Comparison of ENCODE assay signal across 10 mouse cellular contexts in the genomic region with DNA sequence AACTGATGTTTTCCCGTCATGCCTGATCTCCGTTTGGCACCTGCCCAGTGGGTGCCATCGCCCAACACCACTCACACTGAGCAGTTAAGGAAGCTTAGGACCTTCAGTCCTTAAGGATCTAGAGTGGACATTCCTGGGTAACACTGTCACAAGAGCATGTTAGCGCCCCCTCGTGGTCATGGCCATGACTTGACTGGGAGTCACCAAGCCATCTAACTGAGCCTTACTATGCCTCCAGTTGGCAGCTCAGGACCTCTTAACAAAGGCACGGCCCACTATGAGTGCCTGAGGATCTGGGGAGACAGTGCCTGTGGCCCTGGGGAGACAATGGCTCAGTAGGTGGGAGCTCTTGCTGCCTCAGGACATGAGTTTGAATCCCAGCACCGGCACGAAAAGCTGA.
DNase-seq lines count a peak whose midpoint lies in the region; ATAC-seq and TF ChIP-seq lines count a peak whose summit lies in the region.
"Had no signal": no experiment of that assay in that cellular context is flagged by ENCODE, and none has a peak within 500 bp of the region (broad histone marks: within the 10 kb centered on the region; RNA-seq: fewer than 3 reads in every experiment).

No protein-coding gene starts in this region.

- no peak for TF ChIP-seq EP300 in stomach, postnatal 0 days (optimal IDR thresholded peaks at IDR 0.05)

- H3K27ac ChIP-seq in gastrocnemius, adult 2 months: no peak overlapping the region
- H3K27ac ChIP-seq in neural tube, embryonic 15.5 days (replicated peaks): no peak overlapping the region
- no peak overlapping the region for H3K27ac ChIP-seq in cerebellum, adult 2 months (ENCODE audit: insufficient read depth, low read length)
- no peak overlapping the region for H3K27ac ChIP-seq in stomach, postnatal 0 days (replicated peaks)
- H3K27ac ChIP-seq: macrophage had no signal

- no peak overlapping the region for H3K9ac ChIP-seq in neural tube, embryonic 15.5 days (replicated peaks)
- no peak overlapping the region for H3K9ac ChIP-seq in stomach, postnatal 0 days (ENCODE audit: low read length)

- DNase-seq in gastrocnemius, adult 2 months: peak; percentile 53
- no peak for DNase-seq in gastrocnemius, postnatal 36 days
- DNase-seq in neural tube, embryonic 10.5 days (ENCODE audit: extremely low spot score, low spot score): peak; percentile 39
- peak; percentile 19 to 39 for DNase-seq in cerebellum, adult 2 months
- peak; percentile 45 for DNase-seq in heart, postnatal 4 days
- peak; percentile 37 for DNase-seq in stomach, postnatal 0 days (ENCODE audit: low spot score)

- no peak for ATAC-seq in neural tube, embryonic 15.5 days (ENCODE audit: low FRiP score)
- ATAC-seq in stomach, postnatal 0 days (ENCODE audit: low FRiP score, low TSS enrichment): no peak
- ATAC-seq in inflammation-experienced regulatory T-cells, adult 6 months: no peak
- ATAC-seq: Patski had no signal

- peak; percentile 54 for TF ChIP-seq CTCF in gastrocnemius, adult 2 months (IDR thresholded peaks at IDR 0.05)
- TF ChIP-seq CTCF in cerebellum, adult 2 months (IDR thresholded peaks at IDR 0.05; ENCODE audit: borderline replicate concordance, insufficient read depth, low read depth, low read length): peak; percentile 52
- peak; percentile 67 for TF ChIP-seq CTCF in stomach, postnatal 0 days (IDR thresholded peaks at IDR 0.05; ENCODE audit: low read depth)

- 61% methylated on average over 8 of the region's 8 CpGs for WGBS in neural tube, embryonic 15.5 days
- 67% methylated on average over 8 of the region's 8 CpGs for WGBS in cerebellum, adult 2 months
- 63% methylated on average over 8 of the region's 8 CpGs for WGBS in stomach, postnatal 0 days

- H3K4me1 ChIP-seq in neural tube, embryonic 15.5 days: peaks cover 5% of the 10 kb centered on the region; the same call in 1 of the 2 replicates
- H3K4me1 ChIP-seq in cerebellum, adult 2 months (ENCODE audit: control insufficient read depth, insufficient read depth, low read length): peaks cover 11% of the 10 kb centered on the region
- H3K4me1 ChIP-seq in stomach, postnatal 0 days (replicated peaks; ENCODE audit: control insufficient read depth, insufficient read depth): no peaks in the 10 kb centered on the region

- TF ChIP-seq POLR2A in cerebellum, adult 2 months (IDR thresholded peaks at IDR 0.05; ENCODE audit: borderline replicate concordance, insufficient read depth, low read length): no peak

- no peak overlapping the region for H3K4me3 ChIP-seq in gastrocnemius, adult 2 months
- no peak overlapping the region for H3K4me3 ChIP-seq in neural tube, embryonic 15.5 days (replicated peaks)
- no peak overlapping the region for H3K4me3 ChIP-seq in cerebellum, adult 2 months (replicated peaks; ENCODE audit: insufficient read depth, low read depth, low read length)
- H3K4me3 ChIP-seq in stomach, postnatal 0 days (ENCODE audit: low read depth, low read length): no peak overlapping the region

- H3K4me2 ChIP-seq in neural tube, embryonic 15.5 days: no peak overlapping the region
- no peak overlapping the region for H3K4me2 ChIP-seq in stomach, postnatal 0 days (replicated peaks; ENCODE audit: low read depth)

- no peaks in the 10 kb centered on the region for H3K27me3 ChIP-seq in neural tube, embryonic 15.5 days (replicated peaks)
- no peaks in the 10 kb centered on the region for H3K27me3 ChIP-seq in cerebellum, adult 2 months (ENCODE audit: control insufficient read depth, insufficient read depth, low read length)
- H3K27me3 ChIP-seq in stomach, postnatal 0 days (ENCODE audit: control insufficient read depth, insufficient read depth, low read length): no peaks in the 10 kb centered on the region
- H3K27me3 ChIP-seq: Patski had no signal

- 0 out of 2 replicates have a peak, but pooled peaks cover 4% of the 10 kb centered on the region for H3K36me3 ChIP-seq in neural tube, embryonic 15.5 days
- no peaks in the 10 kb centered on the region for H3K36me3 ChIP-seq in stomach, postnatal 0 days (ENCODE audit: control insufficient read depth, insufficient read depth, low read length)

- intact Hi-C loops in gastrocnemius, adult 2 months (cut with DNase I): no loop called here
- intact Hi-C loops in gastrocnemius, postnatal 36 days (cut with DNase I): no loop called here

- H3K9me3 ChIP-seq in neural tube, embryonic 15.5 days (replicated peaks): no peaks in the 10 kb centered on the region; the same call in 1 of the 2 replicates
- H3K9me3 ChIP-seq in stomach, postnatal 0 days (ENCODE audit: control insufficient read depth, low read length): no peaks in the 10 kb centered on the region

Comparison
In these comparisons a context has a peak if more than half of its experiments do, and no peak if none do; other contexts are left out.
1. DNase-seq: peak in gastrocnemius, adult 2 months (single experiment), neural tube, embryonic 10.5 days (single experiment), cerebellum, adult 2 months (2 of 2), heart, postnatal 4 days (single experiment) and stomach, postnatal 0 days (single experiment); none in gastrocnemius, postnatal 36 days (0 of 2).
2. Peak in every context shown above with its lines, with median percentiles within 50 percentile points of each other: CTCF ChIP-seq.